Mouse (Mus musculus) limb, embryonic 11.5 days (tissue): ENCODE data around the gene Rgs6. TPM values are rescaled to one million over a fixed set of nuclear protein-coding genes. Genes with fewer than 3 reads are reported as not detected.

Source experiments
- ATAC-seq: fragments of 200-750 bp; cut with Nextera tagmentation; 2 replicates; pipeline ENCODE4 v1.8.0; 2017; ENCODE audit warnings: low read depth; ENCODE audit not compliant: insufficient number of reproducible peaks, low FRiP score, low TSS enrichment
- DNase-seq: peaks from one replicate; pipeline ENCODE4 v3.0.0-alpha.2; 2015; ENCODE audit warnings: low spot score
- H3K27ac ChIP-seq: fragments of 300-500 bp; sonication (generic); replicated peaks from 2 replicates; pipeline ENCODE4 v1.5.1; 2014; ENCODE audit warnings: low read depth, mild to moderate bottlenecking, low read length
- H3K27me3 ChIP-seq: fragments of 300-500 bp; sonication (generic); 2 replicates; pipeline ENCODE4 v1.6.1; 2014; ENCODE audit warnings: mild to moderate bottlenecking, low read length, mixed read lengths; ENCODE audit not compliant: control insufficient read depth, insufficient read depth
- H3K36me3 ChIP-seq: fragments of 300-500 bp; sonication (generic); 2 replicates; pipeline ENCODE4 v1.6.1; 2014; ENCODE audit warnings: mild to moderate bottlenecking, low read length, moderate library complexity, mixed read lengths; ENCODE audit not compliant: control insufficient read depth, insufficient read depth
- H3K4me1 ChIP-seq: fragments of 300-500 bp; sonication (generic); 2 replicates; pipeline ENCODE4 v1.6.1; 2014; ENCODE audit warnings: low read length, mixed read lengths; ENCODE audit not compliant: control insufficient read depth, insufficient read depth
- H3K4me2 ChIP-seq: fragments of 300-500 bp; sonication (generic); 2 replicates; pipeline ENCODE4 v1.6.1; 2014; ENCODE audit warnings: low read depth, mild to moderate bottlenecking, moderate library complexity; ENCODE audit not compliant: severe bottlenecking
- H3K4me3 ChIP-seq: fragments of 300-500 bp; sonication (generic); 2 replicates; pipeline ENCODE4 v1.5.1; 2014; ENCODE audit warnings: low read depth, low read length
- H3K9ac ChIP-seq: fragments of 300-500 bp; sonication (generic); 2 replicates; pipeline ENCODE4 v1.6.1; 2014; ENCODE audit warnings: mild to moderate bottlenecking, low read length
- H3K9me3 ChIP-seq: fragments of 300-500 bp; sonication (generic); 2 replicates; pipeline ENCODE4 v1.6.1; 2016; ENCODE audit warnings: low read length; ENCODE audit not compliant: control insufficient read depth
- WGBS: fragments of 180-500 bp; shearing (Covaris S2); extraction: QIAGEN DNeasy Blood & Tissue Kit; methylation state at CpG from one replicate; pipeline ENCODE4 v1.1.7; 2014; 5-methylcytosine and 5-hydroxymethylcytosine counted together
- polyA plus RNA-seq: library from polyadenylated mRNA; unstranded; fragments of >200 nt; fragmentation: Nextera tagmentation; extraction: Ambion mirVana; gene quantifications from 2 replicates; pipeline ENCODE4 v1.2.1, GENCODE M21; 2014

Gene Rgs6
- polyA plus RNA-seq, 1 experiment from 2014 or later: 0.25 TPM

GRCm38 (mm10) chr12:82961111-82961510 is 373.0 kb downstream of the Rgs6 start:
- H3K27me3 ChIP-seq: no peaks in the 10 kb centered on the region
- H3K36me3 ChIP-seq: no peaks in the 10 kb centered on the region
- ATAC-seq (no peak), DNase-seq (no peak)
- H3K4me1 ChIP-seq: no peaks in the 10 kb centered on the region
- no peaks in the 10 kb centered on the region for H3K9me3 ChIP-seq
- H3K4me2 ChIP-seq: no peak overlapping the region
- no peak overlapping the region for H3K4me3 ChIP-seq
- H3K27ac ChIP-seq: no peak overlapping the region
- WGBS: 86% methylated on average over 9 of the region's 9 CpGs
- H3K9ac ChIP-seq: no peak overlapping the region

- H3K9me3 ChIP-seq: no peaks in the 10 kb centered on the region
- H3K9ac ChIP-seq: no peak overlapping the region
- H3K4me3 ChIP-seq: no peak overlapping the region
- H3K27me3 ChIP-seq: no peaks in the 10 kb centered on the region
- ATAC-seq (no peak), DNase-seq (no peak)
- H3K4me2 ChIP-seq: no peak overlapping the region
- WGBS: 96% methylated on average over 4 of the region's 4 CpGs
- H3K27ac ChIP-seq: no peak overlapping the region
- H3K36me3 ChIP-seq: no peaks in the 10 kb centered on the region
- no peaks in the 10 kb centered on the region for H3K4me1 ChIP-seq
Measured at GRCm38 (mm10) chr12:82961852-82962251, 373.8 kb downstream of the Rgs6 start.

- no peak overlapping the region for H3K9ac ChIP-seq
- no peaks in the 10 kb centered on the region for H3K27me3 ChIP-seq
- no peaks in the 10 kb centered on the region for H3K9me3 ChIP-seq
- H3K27ac ChIP-seq: no peak overlapping the region
- no peak overlapping the region for H3K4me2 ChIP-seq
- H3K36me3 ChIP-seq: no peaks in the 10 kb centered on the region
- DNase-seq: no peak
- WGBS: 90% methylated on average over 4 of the region's 4 CpGs
- ATAC-seq: no peak
- H3K4me3 ChIP-seq: no peak overlapping the region
- no peaks in the 10 kb centered on the region for H3K4me1 ChIP-seq
Measured at GRCm38 (mm10) chr12:82970521-82971105, 382.5 kb downstream of the Rgs6 start.

- 44% methylated on average over 1 of the region's 1 CpGs for WGBS
- no peak overlapping the region for H3K9ac ChIP-seq
- no peak overlapping the region for H3K27ac ChIP-seq
- no peaks in the 10 kb centered on the region for H3K36me3 ChIP-seq
- H3K4me2 ChIP-seq: no peak overlapping the region
- H3K4me1 ChIP-seq: no peaks in the 10 kb centered on the region
- no peaks in the 10 kb centered on the region for H3K27me3 ChIP-seq
- H3K4me3 ChIP-seq: no peak overlapping the region
- no peaks in the 10 kb centered on the region for H3K9me3 ChIP-seq
- ATAC-seq (no peak), DNase-seq (no peak)
Measured at GRCm38 (mm10) chr12:82971176-82971575, 383.1 kb downstream of the Rgs6 start.

- Histone ChIP-seq H3K36me3 (no peaks in the 10 kb centered on the region), H3K9ac (no peak overlapping the region), H3K4me3 (no peak overlapping the region), H3K27ac (no peak overlapping the region), H3K4me1 (no peaks in the 10 kb centered on the region), H3K27me3 (no peaks in the 10 kb centered on the region), H3K4me2 (no peak overlapping the region), H3K9me3 (no peaks in the 10 kb centered on the region)
- DNase-seq (no peak), ATAC-seq (no peak)
Measured at GRCm38 (mm10) chr12:82972661-82973060, 384.6 kb downstream of the Rgs6 start.

- H3K4me3 ChIP-seq: no peak overlapping the region
- H3K9ac ChIP-seq: no peak overlapping the region
- no peaks in the 10 kb centered on the region for H3K9me3 ChIP-seq
- H3K27me3 ChIP-seq: no peaks in the 10 kb centered on the region
- DNase-seq (no peak), ATAC-seq (no peak)
- no peak overlapping the region for H3K4me2 ChIP-seq
- 91% methylated on average over 3 of the region's 3 CpGs for WGBS
- H3K36me3 ChIP-seq: no peaks in the 10 kb centered on the region
- H3K4me1 ChIP-seq: no peaks in the 10 kb centered on the region
- H3K27ac ChIP-seq: no peak overlapping the region
Measured at GRCm38 (mm10) chr12:82973771-82974170, 385.7 kb downstream of the Rgs6 start.

GRCm38 (mm10) chr12:82978275-82978674 is 390.2 kb downstream of the Rgs6 start:
- no peak overlapping the region for H3K4me2 ChIP-seq
- H3K4me3 ChIP-seq: no peak overlapping the region
- H3K4me1 ChIP-seq: no peaks in the 10 kb centered on the region
- no peaks in the 10 kb centered on the region for H3K36me3 ChIP-seq
- DNase-seq (no peak), ATAC-seq (no peak)
- WGBS: 79% methylated on average over 3 of the region's 3 CpGs
- no peak overlapping the region for H3K27ac ChIP-seq
- no peaks in the 10 kb centered on the region for H3K27me3 ChIP-seq
- H3K9ac ChIP-seq: no peak overlapping the region
- H3K9me3 ChIP-seq: no peaks in the 10 kb centered on the region

GRCm38 (mm10) chr12:82982716-82983115 is 394.6 kb downstream of the Rgs6 start:
- H3K9me3 ChIP-seq: no peaks in the 10 kb centered on the region
- H3K27ac ChIP-seq: no peak overlapping the region
- no peak for DNase-seq
- no peak overlapping the region for H3K9ac ChIP-seq
- H3K36me3 ChIP-seq: no peaks in the 10 kb centered on the region
- no peak overlapping the region for H3K4me2 ChIP-seq
- ATAC-seq: no peak
- no peaks in the 10 kb centered on the region for H3K27me3 ChIP-seq
- no peaks in the 10 kb centered on the region for H3K4me1 ChIP-seq
- 91% methylated on average over 4 of the region's 4 CpGs for WGBS
- H3K4me3 ChIP-seq: no peak overlapping the region

- Histone ChIP-seq H3K27me3 (no peaks in the 10 kb centered on the region), H3K36me3 (no peaks in the 10 kb centered on the region), H3K4me2 (no peak overlapping the region), H3K4me1 (no peaks in the 10 kb centered on the region), H3K9me3 (no peaks in the 10 kb centered on the region), H3K9ac (no peak overlapping the region), H3K27ac (no peak overlapping the region), H3K4me3 (no peak overlapping the region)
- 60% methylated on average over 8 of the region's 8 CpGs for WGBS
- DNase-seq: no peak
- ATAC-seq: no peak
Measured at GRCm38 (mm10) chr12:82985300-82985699, 397.2 kb downstream of the Rgs6 start.
